Mouse (Mus musculus): ENCODE data around the gene Hectd3.

Hectd3 gene

DNA sequence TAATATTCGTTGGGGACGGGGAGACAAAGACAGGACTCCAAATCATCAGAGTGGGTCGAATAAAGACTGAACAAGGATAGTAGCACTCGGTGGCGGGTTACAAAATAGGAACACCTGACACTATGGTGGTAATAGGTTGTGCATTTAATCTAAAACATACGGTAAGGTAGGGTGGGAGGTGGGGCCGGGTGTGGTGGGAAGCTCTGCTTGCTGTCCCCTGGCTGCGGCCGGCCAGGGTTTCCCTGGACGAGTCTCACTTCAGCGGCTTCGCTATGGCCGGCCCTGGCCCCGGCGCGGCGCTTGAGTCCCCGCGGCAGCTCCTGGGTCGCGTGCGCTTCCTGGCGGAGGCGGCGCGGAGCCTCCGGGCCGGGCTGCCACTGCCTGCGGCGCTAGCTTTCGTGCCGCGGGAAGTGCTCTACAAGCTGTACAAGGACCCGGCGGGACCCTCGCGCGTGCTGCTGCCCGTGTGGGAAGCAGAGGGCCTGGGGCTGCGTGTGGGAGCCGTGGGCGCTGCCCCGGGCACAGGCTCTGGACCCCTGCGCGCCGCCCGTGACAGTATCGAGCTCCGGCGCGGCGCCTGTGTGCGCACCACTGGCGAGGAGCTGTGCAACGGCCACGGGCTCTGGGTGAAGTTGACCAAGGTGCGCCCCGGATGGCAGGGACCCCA lies at the start of gene Hectd3:
Gene Hectd3 (plus strand): TSS at position 187 of the 667 bp plus-strand sequence.
- peak in 1 of 2 experiments; percentile 43 for DNase-seq (ENCODE audit: low spot score in 2 of 2)

DNA sequence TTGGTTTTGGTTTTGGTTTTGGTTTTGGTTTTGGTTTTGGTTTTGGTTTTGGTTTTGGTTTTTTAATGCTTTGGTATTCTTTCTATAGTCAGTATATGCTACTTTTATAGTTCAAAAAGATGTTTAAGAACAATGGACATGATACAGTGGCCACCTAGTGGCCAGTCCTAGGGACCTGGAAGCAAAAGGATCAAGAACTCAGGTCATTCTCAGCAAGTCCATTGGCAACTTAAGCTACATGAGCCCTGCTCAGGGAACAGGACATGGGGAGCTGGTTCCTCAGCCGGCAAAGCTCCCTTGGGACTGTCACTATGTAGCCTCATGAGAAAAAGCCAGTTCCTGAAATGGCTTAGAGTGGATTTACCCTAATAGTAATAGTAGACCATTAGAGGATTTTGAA lies 43.5 kb upstream of the Hectd3 start:
- no peak for DNase-seq (ENCODE audit: low spot score in 2 of 2)

DNA sequence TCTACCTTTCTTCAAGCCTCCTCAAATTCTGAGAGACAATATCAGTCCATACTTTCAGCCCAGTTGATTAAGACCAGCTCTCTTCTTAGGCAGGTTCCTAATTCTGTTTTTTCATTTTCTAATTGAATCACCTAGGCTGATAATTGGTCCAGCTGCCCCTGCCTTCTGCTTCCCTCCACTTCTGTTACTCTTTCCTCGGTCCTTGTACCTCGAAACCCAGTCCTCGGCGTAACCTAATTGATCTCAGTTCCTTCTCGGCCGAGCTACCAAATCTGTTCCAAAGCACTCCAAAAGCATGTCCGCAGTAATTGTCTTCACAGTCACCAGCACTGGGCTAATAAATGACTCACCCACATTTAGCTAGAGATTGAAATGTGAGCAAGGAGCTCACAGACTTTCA lies 40.2 kb upstream of the Hectd3 start:
- no peak for DNase-seq (ENCODE audit: low spot score in 2 of 2)

DNA sequence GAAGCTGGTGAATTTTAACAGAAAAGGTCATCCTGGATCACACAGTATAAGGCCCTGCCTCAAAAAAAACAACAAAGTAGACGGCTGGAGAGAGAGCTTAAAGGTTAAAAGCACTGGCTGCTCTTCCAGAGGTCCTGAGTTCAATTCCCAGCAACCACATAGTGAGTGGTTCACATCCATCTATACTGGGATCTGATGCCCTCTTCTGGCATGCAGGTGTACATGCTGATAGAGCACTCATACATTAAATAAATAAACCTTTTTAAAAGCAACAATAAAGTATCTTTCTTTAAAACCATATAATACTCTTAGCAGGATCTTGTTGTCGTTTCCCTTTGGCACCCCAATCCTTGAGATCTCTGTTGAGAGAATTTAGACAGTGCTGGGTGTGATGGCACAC lies 18.6 kb upstream of the Hectd3 start:
- no peak for DNase-seq (ENCODE audit: low spot score in 2 of 2)

DNA sequence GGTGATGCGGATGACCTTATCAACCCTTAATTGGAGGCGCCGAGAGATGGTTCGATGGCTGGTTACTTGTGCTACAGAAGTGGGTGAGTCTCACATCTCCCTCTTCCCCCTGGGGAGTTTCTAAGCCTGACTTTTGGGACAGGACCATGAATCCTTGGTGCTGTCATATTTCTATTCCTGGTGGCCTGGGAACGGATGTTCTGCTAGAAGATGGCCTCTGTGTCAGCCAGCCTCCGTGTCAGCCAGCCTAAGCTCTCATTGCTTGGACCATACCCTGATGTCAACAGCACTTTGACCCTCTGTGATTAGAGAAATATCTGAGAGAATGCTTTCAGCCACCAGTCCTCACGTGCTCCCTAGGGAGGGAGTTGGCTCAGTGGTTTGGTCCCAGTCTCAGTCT lies 9.4 kb upstream of the Hectd3 start:
- no peak for DNase-seq (ENCODE audit: low spot score in 2 of 2)

DNA sequence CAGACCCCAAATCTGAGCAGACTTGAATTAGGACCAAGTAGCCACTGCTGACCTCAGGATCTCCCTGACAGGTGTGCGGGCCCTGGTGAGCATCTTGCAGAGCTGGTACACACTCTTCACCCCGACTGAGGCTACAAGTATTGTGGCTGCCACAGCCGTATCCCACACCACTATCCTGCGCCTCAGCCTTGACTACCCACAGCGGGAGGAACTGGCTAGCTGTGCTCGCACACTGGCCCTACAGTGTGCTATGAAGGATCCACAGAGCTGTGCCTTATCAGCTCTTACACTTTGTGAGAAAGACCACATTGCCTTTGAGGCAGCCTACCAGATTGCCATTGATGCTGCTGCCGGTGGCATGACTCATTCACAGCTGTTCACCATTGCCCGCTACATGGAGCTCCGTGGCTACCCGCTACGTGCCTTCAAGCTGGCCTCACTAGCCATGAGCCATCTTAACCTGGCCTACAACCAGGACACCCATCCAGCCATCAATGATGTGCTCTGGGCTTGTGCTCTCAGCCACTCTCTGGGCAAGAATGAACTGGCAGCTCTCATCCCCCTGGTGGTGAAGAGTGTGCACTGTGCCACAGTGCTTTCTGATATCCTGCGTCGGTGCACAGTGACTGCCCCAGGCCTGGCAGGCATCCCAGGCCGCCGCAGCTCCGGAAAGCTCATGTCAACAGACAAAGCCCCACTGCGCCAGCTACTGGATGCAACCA lies 8.6 kb upstream of the Hectd3 start:
- peak; percentile 40 to 60 for DNase-seq (ENCODE audit: low spot score in 2 of 2)

DNA sequence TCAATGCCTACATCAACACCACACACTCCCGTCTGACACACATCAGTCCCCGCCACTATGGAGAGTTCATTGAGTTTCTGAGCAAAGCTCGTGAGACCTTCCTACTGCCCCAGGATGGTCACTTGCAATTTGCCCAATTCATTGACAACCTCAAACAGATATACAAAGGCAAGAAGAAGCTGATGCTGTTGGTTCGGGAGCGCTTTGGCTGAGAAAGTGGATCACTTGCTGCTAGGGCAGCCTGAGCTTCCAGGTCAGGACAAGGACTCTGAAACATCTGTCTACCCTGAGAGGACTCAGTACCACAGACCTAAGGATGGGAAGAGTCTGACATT lies 8.0 kb upstream of the Hectd3 start:
- DNase-seq (ENCODE audit: low spot score in 2 of 2), result no peak

DNA sequence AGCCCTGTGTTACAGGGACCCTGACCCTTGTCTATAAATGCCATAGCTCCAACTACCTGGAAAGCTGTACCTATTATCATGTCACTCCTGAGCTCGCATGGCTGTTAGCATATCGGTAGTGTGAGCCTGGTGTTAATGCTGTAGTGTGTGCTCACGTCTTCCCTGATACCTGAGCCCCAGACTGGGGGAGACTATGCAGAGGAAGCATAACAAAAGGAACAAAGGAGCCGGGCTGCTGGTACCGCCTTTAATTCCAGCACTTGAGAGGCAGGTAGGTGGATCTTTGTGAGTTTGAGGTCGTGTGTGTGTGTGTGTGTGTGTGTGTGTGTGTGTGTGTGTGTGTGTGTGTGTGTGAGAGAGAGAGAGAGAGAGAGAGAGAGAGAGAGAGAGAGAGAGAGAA lies 5.4 kb upstream of the Hectd3 start:
- no peak for DNase-seq (ENCODE audit: low spot score in 2 of 2)

DNA sequence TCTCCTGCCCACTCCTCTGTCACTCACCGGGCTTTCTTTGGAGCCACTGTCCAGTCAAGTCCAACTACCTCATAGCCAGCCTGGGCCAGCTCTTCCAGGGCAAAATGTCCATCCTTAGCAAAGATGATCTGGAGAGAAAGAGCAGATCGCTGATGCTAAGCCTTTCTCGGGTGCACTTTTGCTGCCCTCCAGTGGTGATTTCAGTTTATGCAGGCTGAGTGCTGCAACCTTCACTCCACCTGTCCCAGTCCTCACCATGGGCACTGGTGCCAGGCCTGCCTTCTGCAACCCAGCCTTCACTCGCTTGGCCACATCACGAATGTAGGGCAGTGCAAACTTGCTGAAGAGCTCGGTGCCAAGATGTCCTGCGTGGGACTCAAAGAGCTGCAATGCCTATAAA lies 3.8 kb upstream of the Hectd3 start:
- peak; percentile 70 to 83 for DNase-seq (ENCODE audit: low spot score in 2 of 2)

DNA sequence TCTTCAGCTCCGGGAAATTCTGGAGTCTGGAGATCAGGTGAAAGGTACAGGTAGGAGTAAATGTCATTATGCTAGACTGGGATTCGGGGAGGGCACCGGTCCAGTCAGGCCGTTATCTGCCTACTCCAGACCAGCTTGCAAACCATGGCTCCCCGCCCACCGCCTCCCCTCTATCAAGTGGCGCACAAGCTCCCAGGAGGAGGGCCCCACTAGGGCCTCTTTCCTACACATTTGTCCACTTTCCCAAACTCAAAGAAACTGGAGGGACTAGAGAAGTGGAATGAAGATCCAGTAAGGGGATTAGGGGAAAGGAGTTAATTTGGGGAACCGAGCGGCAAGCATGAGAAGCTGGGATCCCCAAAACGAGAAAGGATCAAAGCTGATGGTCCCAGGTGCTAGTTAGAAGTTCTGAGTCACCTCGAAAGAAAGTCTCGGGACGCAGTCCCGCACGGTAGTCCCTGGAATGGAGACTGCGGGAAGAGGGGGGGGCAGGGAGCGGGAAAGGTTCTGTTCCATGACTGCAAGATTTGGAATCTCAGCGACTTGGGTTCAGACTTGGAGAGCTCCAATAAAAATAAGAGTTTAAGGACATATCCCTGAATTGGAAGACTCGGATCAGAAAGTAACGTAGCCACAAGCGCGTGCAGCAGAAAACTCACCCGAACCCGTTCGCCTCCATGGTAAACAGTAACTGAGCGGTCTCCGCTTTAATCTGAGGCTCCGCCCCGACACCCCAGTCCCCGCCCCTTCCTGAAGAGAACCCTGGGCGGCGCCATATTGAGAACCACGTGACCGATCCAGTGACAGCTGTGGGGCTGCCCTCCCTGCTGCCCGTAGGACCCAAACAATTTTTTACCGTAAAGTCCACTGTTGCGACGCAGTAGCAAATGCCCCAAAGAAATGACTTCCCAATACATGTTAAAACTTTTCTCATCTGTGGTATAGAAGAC lies 1.2 kb upstream of the Hectd3 start, which contains the start of gene Urod:
Gene Urod (minus strand): TSS at position 742 of the 950 bp plus-strand sequence.
- peak; percentile 94 to 95 for DNase-seq (ENCODE audit: low spot score in 2 of 2)

DNA sequence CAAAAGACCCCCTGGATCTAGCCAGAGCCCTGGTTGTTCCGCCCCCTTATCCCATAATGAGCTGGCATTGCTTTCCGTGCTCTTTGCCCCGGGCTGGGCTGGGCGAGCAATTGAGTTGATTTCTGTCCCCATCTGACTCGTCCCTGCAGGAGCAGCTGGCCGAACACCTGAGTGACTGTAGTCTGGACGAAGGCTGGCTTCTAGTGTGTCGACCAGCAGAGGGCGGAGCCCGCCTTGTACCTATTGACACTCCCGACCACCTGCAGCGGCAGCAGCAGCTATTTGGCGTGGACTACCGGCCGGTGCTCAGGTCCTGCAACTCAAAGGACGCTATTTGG lies 650 bp downstream of the Hectd3 start:
- peak in 1 of 2 experiments; percentile 58 for DNase-seq (ENCODE audit: low spot score in 2 of 2)

DNA sequence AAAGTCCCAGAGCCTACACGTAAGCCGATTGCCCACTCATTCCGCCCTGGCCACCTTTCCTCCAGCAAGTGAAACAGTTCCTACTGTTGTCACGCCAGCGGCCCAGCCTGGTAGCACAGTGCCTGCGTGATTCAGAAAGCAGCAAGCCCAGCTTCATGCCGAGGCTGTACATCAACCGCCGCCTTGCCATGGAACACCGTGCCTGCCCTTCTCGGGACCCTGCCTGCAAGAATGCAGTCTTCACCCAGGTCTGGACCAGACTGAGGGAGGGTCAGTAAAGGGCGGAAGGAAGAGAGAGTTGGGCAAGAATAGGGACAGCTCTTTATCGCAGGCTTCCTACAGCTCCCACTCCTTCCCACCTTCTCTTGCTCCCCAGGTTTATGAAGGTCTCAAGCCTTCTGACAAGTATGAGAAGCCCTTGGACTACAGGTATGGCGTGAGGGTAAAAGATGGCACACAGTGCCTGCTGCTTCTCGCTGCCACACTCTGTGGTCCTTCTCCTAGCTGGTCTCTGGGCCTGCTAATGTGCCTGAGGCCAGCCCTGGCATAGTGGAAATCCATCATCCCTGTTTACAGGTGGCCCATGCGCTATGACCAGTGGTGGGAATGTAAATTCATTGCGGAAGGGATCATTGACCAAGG lies 4.5 kb downstream of the Hectd3 start:
- DNase-seq (ENCODE audit: low spot score in 2 of 2), result no peak

DNA sequence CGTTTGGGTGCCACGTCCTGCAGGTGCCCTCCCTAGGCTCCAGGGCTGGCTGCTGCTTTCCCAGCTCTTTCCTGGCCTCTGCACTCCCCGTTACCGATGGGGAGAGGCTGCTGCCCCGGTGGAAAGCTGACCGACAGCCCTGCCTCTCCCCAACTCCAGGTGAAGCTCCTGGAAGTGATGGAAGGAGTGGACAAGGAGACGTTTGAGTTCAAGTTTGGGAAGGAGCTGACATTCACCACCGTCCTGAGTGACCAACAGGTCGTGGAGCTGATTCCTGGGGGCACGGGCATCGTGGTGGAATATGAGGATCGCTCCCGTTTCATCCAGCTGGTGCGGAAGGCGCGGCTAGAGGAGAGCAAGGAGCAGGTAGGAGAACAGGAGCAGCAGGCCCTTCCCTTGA lies 6.8 kb downstream of the Hectd3 start:
- no peak for DNase-seq (ENCODE audit: low spot score in 2 of 2)

DNA sequence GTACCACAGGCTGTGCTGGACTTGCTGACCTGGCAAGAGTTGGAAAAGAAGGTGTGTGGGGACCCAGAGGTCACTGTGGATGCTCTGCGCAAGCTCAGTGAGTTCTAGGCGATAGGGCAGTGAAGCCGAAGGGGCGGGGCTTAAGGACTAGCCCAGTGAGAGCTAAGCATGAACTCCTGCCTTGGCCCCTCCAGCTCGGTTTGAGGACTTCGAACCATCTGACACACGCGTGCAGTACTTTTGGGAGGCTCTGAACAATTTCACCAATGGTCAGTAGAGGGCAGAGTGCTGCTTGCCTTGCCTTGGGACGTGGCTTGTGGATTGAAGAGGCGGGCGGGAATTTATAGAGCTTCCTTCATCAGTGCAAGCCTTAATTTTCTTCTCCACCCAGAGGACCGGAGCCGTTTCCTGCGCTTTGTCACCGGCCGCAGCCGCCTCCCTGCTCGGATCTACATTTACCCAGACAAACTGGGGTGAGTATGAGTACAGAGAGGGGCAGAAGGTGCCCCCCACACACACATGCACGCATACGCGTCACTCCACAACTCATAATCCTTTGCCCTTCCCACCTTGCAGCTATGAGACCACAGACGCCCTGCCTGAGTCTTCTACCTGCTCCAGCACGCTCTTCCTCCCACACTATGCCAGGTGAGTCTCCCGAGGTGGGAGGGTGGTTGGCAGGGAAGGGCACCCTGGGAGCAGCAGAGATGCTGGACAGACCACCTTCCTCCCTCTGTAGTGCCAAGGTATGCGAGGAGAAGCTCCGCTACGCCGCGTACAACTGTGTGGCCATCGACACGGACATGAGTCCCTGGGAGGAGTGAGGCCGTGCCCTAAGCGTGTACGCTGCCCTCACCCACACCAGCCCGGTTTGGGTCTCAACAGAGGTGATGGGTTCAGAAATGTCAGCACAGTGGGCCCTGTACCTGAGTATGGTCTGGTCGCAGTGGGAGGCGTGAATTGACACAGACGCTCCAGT lies 7.7 kb downstream of the Hectd3 start:
- DNase-seq (ENCODE audit: low spot score in 2 of 2), result peak in 1 of 2 experiments; percentile 36

DNA sequence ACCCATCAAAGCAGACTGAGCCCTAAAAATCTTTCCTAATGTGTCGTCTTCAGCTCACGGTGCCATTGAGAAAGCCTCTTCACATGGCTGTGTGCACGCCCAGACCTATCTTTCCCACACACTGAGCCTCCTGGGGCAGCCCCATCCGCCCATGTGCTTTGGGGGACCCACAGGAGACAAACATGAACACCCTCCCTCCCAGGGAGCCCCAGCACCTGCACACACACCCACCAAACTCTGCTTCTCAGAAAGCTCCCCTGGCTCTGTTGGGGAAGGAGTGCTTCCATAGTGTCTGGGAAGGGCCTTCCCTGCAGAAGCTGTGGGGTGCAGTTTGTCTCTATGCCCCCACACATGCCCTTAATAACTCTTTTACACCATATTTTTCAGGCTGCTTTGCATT lies 9.5 kb downstream of the Hectd3 start:
- DNase-seq (ENCODE audit: low spot score in 2 of 2), result no peak

DNA sequence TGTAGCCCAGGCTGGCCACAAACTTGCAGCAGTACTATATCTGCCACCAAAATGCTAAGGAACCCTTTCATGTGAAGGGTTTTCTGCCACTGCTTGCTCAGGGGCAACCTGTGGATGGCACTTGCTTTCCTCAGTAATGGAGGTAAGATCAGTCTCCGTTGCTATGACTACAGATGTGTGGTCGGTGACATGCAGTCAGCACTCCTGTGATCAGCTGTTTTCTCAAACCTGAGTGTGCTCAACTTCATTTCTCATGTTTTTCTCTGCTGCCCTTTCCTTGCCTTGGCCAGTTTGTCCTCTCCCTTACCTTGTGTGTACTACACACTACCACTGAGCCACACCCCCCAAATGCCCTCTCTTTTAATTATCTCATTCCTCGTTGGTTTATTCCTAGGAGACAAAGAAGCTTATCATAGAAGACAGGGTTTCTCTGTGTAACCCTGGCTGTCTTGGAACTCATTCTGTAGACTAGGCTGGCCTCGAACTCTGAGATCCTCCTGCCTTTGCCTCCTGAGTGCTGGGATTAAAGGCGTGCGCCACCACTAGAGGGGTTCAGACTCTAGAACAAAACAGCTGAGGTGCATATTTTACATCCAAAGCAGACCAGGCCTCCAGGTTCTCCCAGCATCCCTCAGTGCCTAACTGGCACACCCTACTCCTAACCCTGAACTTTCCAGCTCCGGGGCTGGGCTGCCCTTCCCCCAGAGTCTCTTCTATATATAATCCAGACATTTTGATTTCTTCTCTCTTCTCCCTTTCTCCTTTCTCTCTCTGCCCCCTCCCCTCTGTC lies 10.7 kb downstream of the Hectd3 start:
- no peak for DNase-seq (ENCODE audit: low spot score in 2 of 2)

DNA sequence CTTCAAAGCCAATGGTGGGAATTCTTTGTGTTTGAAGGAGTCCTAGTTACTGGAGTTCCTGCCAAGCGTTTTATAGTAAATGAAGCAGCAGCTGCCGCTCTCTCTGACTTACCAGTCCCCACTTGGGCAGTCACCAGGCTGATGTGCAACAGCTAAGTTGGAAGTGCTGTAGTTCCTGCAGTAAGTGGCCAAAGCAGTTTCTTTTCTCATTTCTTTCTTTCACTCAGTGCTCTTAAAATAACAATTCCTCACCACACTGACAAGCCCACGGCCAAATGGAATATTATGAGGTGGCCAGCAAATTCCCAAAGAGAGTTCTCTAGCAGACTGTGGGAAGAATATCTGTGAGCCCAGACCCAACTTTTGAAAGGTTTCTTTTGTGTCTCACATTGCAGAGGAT lies 11.9 kb downstream of the Hectd3 start:
- no peak for DNase-seq (ENCODE audit: low spot score in 2 of 2)

DNA sequence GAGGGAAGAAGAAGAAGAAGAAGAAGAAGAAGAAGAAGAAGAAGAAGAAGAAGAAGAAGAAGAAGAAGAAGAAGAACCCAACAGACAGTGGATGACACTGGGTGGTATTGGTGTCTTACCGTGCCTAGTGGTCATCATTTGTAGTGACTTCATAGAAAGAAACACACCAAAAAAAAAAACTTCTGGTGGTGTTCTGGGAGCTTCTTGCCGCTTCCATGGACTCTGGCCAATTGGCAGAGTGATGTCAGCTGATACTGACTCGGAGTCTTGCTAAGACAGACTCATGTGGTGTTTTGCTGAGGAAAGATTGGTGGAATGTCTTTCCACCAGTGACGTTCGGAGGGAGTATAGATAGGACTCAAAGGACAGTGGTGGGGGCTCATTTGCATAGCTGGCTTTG lies 15.1 kb downstream of the Hectd3 start:
- DNase-seq (ENCODE audit: low spot score in 2 of 2), result no peak

DNA sequence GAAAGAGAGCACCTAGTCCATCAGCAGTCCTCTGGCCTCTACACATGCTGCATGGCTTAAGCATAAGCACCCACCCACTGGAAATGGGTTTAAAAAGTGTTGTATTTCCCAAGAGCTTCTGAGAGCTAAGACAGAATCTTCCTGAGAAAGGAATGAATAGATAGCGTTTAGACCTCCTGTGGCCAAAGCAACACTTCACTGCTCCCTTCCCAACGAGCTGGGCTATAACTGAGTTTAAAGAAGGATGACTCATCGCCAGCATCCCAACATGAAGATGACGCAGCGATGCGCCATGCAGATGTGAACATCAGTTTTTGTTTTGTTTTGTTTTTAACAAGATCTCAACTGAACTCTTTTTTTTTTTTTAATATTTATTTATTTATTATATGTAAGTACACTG lies 18.5 kb downstream of the Hectd3 start:
- no peak for DNase-seq (ENCODE audit: low spot score in 2 of 2)

DNA sequence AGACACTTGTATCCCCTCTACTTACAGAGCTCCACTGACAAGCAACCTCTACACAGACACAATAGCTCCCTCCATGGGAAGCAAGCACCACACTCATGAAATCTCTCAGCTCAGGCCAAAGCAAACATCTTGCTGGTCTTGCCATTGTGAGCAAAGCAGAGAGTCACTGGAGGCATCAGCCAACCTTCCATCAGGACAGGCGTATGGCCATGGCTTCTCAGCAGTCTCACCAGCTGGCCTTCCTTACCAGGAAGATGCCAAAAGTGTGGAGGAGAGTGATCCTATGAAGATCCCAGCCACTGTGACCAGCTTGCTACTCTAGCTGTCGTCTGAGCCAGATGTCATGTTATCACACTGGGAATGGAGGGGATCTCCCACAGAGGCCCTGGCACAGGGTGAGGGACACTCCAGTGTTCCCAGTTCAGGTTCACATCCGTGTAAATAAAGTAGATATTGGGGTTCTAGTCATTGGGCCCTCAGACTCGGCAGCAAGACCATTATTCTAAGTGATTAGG lies 19.8 kb downstream of the Hectd3 start:
- DNase-seq (ENCODE audit: low spot score in 2 of 2), result no peak
